Mouse (Mus musculus) lung, embryonic 16.5 days (tissue): Measurements from ENCODE around the gene Ccdc150. TPM values are rescaled to one million over a fixed set of nuclear protein-coding genes. Genes with fewer than 3 reads are reported as not detected.

Source experiments
- ATAC-seq: fragments of 200-750 bp; cut with Nextera tagmentation; 2 replicates; pipeline ENCODE4 v1.8.0; 2017; ENCODE audit warnings: low read depth, mild to moderate bottlenecking, moderate library complexity
- H3K27ac ChIP-seq: fragments of 300-500 bp; sonication (generic); 2 replicates; pipeline ENCODE4 v1.5.1; 2014; ENCODE audit warnings: mild to moderate bottlenecking, control low read depth, low read length
- H3K27me3 ChIP-seq: fragments of 300-500 bp; sonication (generic); 2 replicates; pipeline ENCODE4 v1.6.1; 2014; ENCODE audit warnings: low read depth, low read length, mixed read lengths; ENCODE audit not compliant: control insufficient read depth, insufficient read depth
- H3K36me3 ChIP-seq: fragments of 300-500 bp; sonication (generic); 2 replicates; pipeline ENCODE4 v1.6.1; 2014; ENCODE audit warnings: low read length; ENCODE audit not compliant: control insufficient read depth, insufficient read depth
- H3K4me1 ChIP-seq: fragments of 300-500 bp; sonication (generic); replicated peaks from 2 replicates; pipeline ENCODE4 v1.6.1; 2014; ENCODE audit warnings: low read length, mixed read lengths; ENCODE audit not compliant: control insufficient read depth, insufficient read depth
- H3K4me2 ChIP-seq: fragments of 300-500 bp; sonication (generic); 2 replicates; pipeline ENCODE4 v1.6.1; 2014; ENCODE audit warnings: low read depth, low read length, control low read depth
- H3K4me3 ChIP-seq: fragments of 300-500 bp; sonication (generic); 2 replicates; pipeline ENCODE4 v1.5.1; 2014; ENCODE audit warnings: mild to moderate bottlenecking, low read length, control low read depth
- H3K9ac ChIP-seq: fragments of 300-500 bp; sonication (generic); 2 replicates; pipeline ENCODE4 v1.6.1; 2014; ENCODE audit warnings: low read length, control low read depth
- H3K9me3 ChIP-seq: fragments of 300-500 bp; sonication (generic); 2 replicates; pipeline ENCODE4 v1.6.1; 2016; ENCODE audit warnings: low read length; ENCODE audit not compliant: control insufficient read depth
- WGBS: fragments of 180-500 bp; shearing (Covaris S2); extraction: QIAGEN DNeasy Blood & Tissue Kit; methylation state at CpG from one replicate; pipeline ENCODE4 v1.1.7; 2014; 5-methylcytosine and 5-hydroxymethylcytosine counted together
- polyA plus RNA-seq: library from polyadenylated mRNA; unstranded; fragments of >200 nt; fragmentation: Nextera tagmentation; extraction: Ambion mirVana; gene quantifications from 2 replicates; pipeline ENCODE4 v1.2.1, GENCODE M21; 2015

The Ccdc150 gene
- polyA plus RNA-seq, 1 experiment from 2014 or later = 0.33 TPM

- ATAC-seq = no peak
- Histone ChIP-seq H3K4me1 (no peaks in the 10 kb centered on the region), H3K9ac (no peak overlapping the region), H3K9me3 (no peaks in the 10 kb centered on the region), H3K4me3 (no peak overlapping the region), H3K4me2 (no peak overlapping the region), H3K27me3 (no peaks in the 10 kb centered on the region), H3K27ac (no peak overlapping the region), H3K36me3 (no peaks in the 10 kb centered on the region)
- 49% methylated on average over 4 of the region's 4 CpGs for whole genome bisulfite sequencing
Measured at GRCm38 (mm10) chr1:54332988-54333387, 82.5 kb downstream of the Ccdc150 start.

GRCm38 (mm10) chr1:54354786-54355185, 104.3 kb downstream of the Ccdc150 start:
- Histone ChIP-seq H3K4me2 (no peak overlapping the region), H3K27ac (no peak overlapping the region), H3K9ac (no peak overlapping the region), H3K36me3 (no peaks in the 10 kb centered on the region), H3K27me3 (no peaks in the 10 kb centered on the region), H3K4me3 (no peak overlapping the region), H3K4me1 (no peaks in the 10 kb centered on the region), H3K9me3 (no peaks in the 10 kb centered on the region)
- 93% methylated on average over 4 of the region's 4 CpGs for WGBS
- no peak for ATAC-seq

- Histone ChIP-seq H3K36me3 (no peaks in the 10 kb centered on the region), H3K4me2 (no peak overlapping the region), H3K4me1 (no peaks in the 10 kb centered on the region), H3K27ac (no peak overlapping the region), H3K9ac (no peak overlapping the region), H3K4me3 (no peak overlapping the region), H3K27me3 (no peaks in the 10 kb centered on the region), H3K9me3 (no peaks in the 10 kb centered on the region)
- WGBS = 51% methylated on average over 5 of the region's 5 CpGs
- no peak for ATAC-seq
Measured at GRCm38 (mm10) chr1:54355485-54355884, 105.0 kb downstream of the Ccdc150 start.

- H3K36me3 ChIP-seq = no peaks in the 10 kb centered on the region
- H3K4me1 ChIP-seq = no peaks in the 10 kb centered on the region
- no peaks in the 10 kb centered on the region for H3K9me3 ChIP-seq
- H3K27me3 ChIP-seq = no peaks in the 10 kb centered on the region
- no peak overlapping the region for H3K27ac ChIP-seq
- no peak overlapping the region for H3K4me3 ChIP-seq
- no peak for ATAC-seq
- H3K4me2 ChIP-seq = no peak overlapping the region
- no peak overlapping the region for H3K9ac ChIP-seq
- 87% methylated on average over 6 of the region's 6 CpGs for WGBS
Measured at GRCm38 (mm10) chr1:54356566-54356965, 106.1 kb downstream of the Ccdc150 start.

GRCm38 (mm10) chr1:54377506-54378051, 127.1 kb downstream of the Ccdc150 start:
- H3K9ac ChIP-seq = no peak overlapping the region
- no peaks in the 10 kb centered on the region for H3K4me1 ChIP-seq
- H3K27ac ChIP-seq = no peak overlapping the region
- H3K27me3 ChIP-seq = no peaks in the 10 kb centered on the region
- no peak for ATAC-seq
- no peak overlapping the region for H3K4me3 ChIP-seq
- H3K36me3 ChIP-seq = no peaks in the 10 kb centered on the region
- no peak overlapping the region for H3K4me2 ChIP-seq
- H3K9me3 ChIP-seq = no peaks in the 10 kb centered on the region

GRCm38 (mm10) chr1:54380978-54381914, 130.8 kb downstream of the Ccdc150 start:
- Histone ChIP-seq H3K27me3 (no peaks in the 10 kb centered on the region), H3K4me2 (no peak overlapping the region), H3K27ac (no peak overlapping the region), H3K9ac (no peak overlapping the region), H3K4me3 (no peak overlapping the region), H3K9me3 (no peaks in the 10 kb centered on the region), H3K4me1 (no peaks in the 10 kb centered on the region), H3K36me3 (no peaks in the 10 kb centered on the region)
- 84% methylated on average over 9 of the region's 9 CpGs for WGBS
- no peak for ATAC-seq

GRCm38 (mm10) chr1:54384221-54384620, 133.7 kb downstream of the Ccdc150 start:
- Histone ChIP-seq H3K4me1 (no peaks in the 10 kb centered on the region), H3K4me2 (no peak overlapping the region), H3K4me3 (no peak overlapping the region), H3K27me3 (no peaks in the 10 kb centered on the region), H3K9ac (no peak overlapping the region), H3K36me3 (no peaks in the 10 kb centered on the region), H3K9me3 (no peaks in the 10 kb centered on the region), H3K27ac (no peak overlapping the region)
- WGBS = 40% methylated on average over 1 of the region's 1 CpGs
- ATAC-seq = no peak

GRCm38 (mm10) chr1:54402736-54403135, 152.3 kb downstream of the Ccdc150 start:
- Histone ChIP-seq H3K36me3 (peaks cover 22% of the 10 kb centered on the region), H3K4me1 (no peaks in the 10 kb centered on the region), H3K27ac (no peak overlapping the region), H3K9me3 (no peaks in the 10 kb centered on the region), H3K9ac (no peak overlapping the region), H3K27me3 (no peaks in the 10 kb centered on the region), H3K4me2 (no peak overlapping the region), H3K4me3 (no peak overlapping the region)
- ATAC-seq = no peak
